ENCODE assay signal across 14 mouse cellular contexts in the genomic region with DNA sequence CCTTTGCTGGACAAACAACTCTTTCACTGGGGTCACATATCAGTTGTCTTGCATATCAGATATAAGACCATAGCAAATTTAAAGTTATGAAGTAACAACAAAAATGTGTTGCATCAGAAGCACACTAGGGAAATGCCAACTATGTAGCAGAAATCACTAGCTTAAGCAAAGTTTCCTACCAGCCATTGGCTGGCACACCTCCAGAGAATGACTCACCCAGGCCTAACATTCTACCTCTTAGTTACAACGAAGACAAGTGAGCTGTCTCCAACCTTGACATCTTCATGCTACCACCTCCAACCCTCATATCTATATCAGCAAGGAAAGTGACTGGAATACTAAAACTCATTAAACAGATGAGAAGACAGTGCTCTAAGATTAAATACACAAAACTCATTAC. TPM values are rescaled to one million over a fixed set of nuclear protein-coding genes. Genes with fewer than 3 reads are reported as not detected.
DNase-seq lines count a peak whose midpoint lies in the region; ATAC-seq and TF ChIP-seq lines count a peak whose summit lies in the region.
"Had no signal": no experiment of that assay in that cellular context is flagged by ENCODE, and none has a peak within 500 bp of the region (broad histone marks: within the 10 kb centered on the region; RNA-seq: fewer than 3 reads in every experiment).

No protein-coding gene starts in this region.

- no peaks in the 10 kb centered on the region for H3K36me3 ChIP-seq in forebrain, embryonic 14.5 days (ENCODE audit: control insufficient read depth, insufficient read depth, low read length)
- H3K36me3 ChIP-seq: hindbrain, embryonic 15.5 days had no signal

- no peaks in the 10 kb centered on the region for H3K4me1 ChIP-seq in forebrain, embryonic 14.5 days (ENCODE audit: control insufficient read depth, insufficient read depth, low read length)
- H3K4me1 ChIP-seq: hindbrain, embryonic 15.5 days had no signal

- no peak for TF ChIP-seq CTCF in Patski (IDR thresholded peaks at IDR 0.05)

- no peak overlapping the region for H3K27ac ChIP-seq in forebrain, embryonic 14.5 days (ENCODE audit: low read depth, low read length)
- H3K27ac ChIP-seq: hindbrain, embryonic 15.5 days; kidney, postnatal 0 days had no signal

- no peak overlapping the region for H3K4me2 ChIP-seq in forebrain, embryonic 14.5 days (ENCODE audit: low read length)
- H3K4me2 ChIP-seq: hindbrain, embryonic 15.5 days had no signal

- no peak overlapping the region for H3K4me3 ChIP-seq in forebrain, embryonic 14.5 days (ENCODE audit: low read depth, low read length)
- H3K4me3 ChIP-seq: hindbrain, embryonic 15.5 days had no signal

- ATAC-seq in Patski, result peak; percentile 76
- ATAC-seq in common myeloid progenitor, adult 5-6 weeks (replicated peaks; ENCODE audit: low read depth, poor library complexity, severe bottlenecking), result peak; percentile 45
- no peak for ATAC-seq in forebrain, embryonic 14.5 days
- ATAC-seq: forebrain, embryonic 16.5 days had no signal

- CTCF ChIA-PET in Patski (lab: Charles Lee), result interaction anchor here (0.8 to 3.7 kb wide), 11 partner anchors 9 to 514 kb away, joined by 3 to 48 read pairs (median 4); no protein-coding TSS in a partner anchor

- DNase-seq in heart, postnatal 4 days, result peak; percentile 55
- DNase-seq in heart, postnatal 14 days, result no peak
- DNase-seq in 3T3-L1 (ENCODE audit: low read depth, low spot score) (peak; percentile 91), Patski (ENCODE audit: low read depth, low spot score) (no peak)
- no peak for DNase-seq in retina, postnatal 1 day
- DNase-seq in thymus, postnatal 36 days, result no peak
- DNase-seq in forebrain, embryonic 14.5 days (ENCODE audit: low spot score), result no peak
- DNase-seq: cerebellum, adult 8-10 months; midbrain, embryonic 14.5 days; thymus, adult 18-20 months had no signal

- in situ Hi-C loops in Patski (cut with MboI; ENCODE audit: low pct_unique_long_range_greater_than_20kb), result loop anchor here (10.0 kb wide), 1 partner anchor 613 kb away; no protein-coding TSS in a partner anchor

- no peaks in the 10 kb centered on the region for H3K9me3 ChIP-seq in forebrain, embryonic 14.5 days (replicated peaks; ENCODE audit: control insufficient read depth, low read length)
- H3K9me3 ChIP-seq: hindbrain, embryonic 15.5 days had no signal

- WGBS in forebrain, embryonic 14.5 days, result 67% methylated on average over 1 of the region's 1 CpGs

- intact Hi-C loops in heart, postnatal 14 days (cut with DNase I), result no loop called here

- no peaks in the 10 kb centered on the region for H3K27me3 ChIP-seq in Patski
- H3K27me3 ChIP-seq in forebrain, embryonic 14.5 days (replicated peaks; ENCODE audit: control insufficient read depth, insufficient read depth, low read length), result no peaks in the 10 kb centered on the region
- H3K27me3 ChIP-seq: hindbrain, embryonic 15.5 days had no signal

- no peak overlapping the region for H3K9ac ChIP-seq in forebrain, embryonic 14.5 days (ENCODE audit: low read length)
- H3K9ac ChIP-seq: hindbrain, embryonic 15.5 days had no signal

- POLR2A ChIA-PET in Patski (lab: Charles Lee), result no interaction called here

RNA-seq across cellular contexts. Expression of a gene that starts 9.6 kb away (rescaled TPM):
- total RNA-seq in heart, postnatal 4 days (2021), result under 1 TPM; 0.05 to 0.11 TPM
- under 1 TPM; 0.07 TPM for total RNA-seq in heart, postnatal 14 days (2021)
- under 0.01 TPM for polyA plus RNA-seq in Patski (2021)
- 0.41 and 0.49 TPM in 2 replicates for total RNA-seq in common myeloid progenitor, adult 5-6 weeks (2017)
- polyA plus RNA-seq in forebrain, embryonic 14.5 days (2014; fragmentation: Nextera tagmentation; extraction: Ambion mirVana), result 0.03 and 0.05 TPM in 2 replicates

Comparison
In these comparisons a context has a peak if more than half of its experiments do, and no peak if none do; other contexts are left out.
1. DNase-seq: peak in heart, postnatal 4 days (single experiment) and 3T3-L1 (single experiment); none in heart, postnatal 14 days (0 of 2), Patski (single experiment), retina, postnatal 1 day (single experiment), thymus, postnatal 36 days (0 of 2) and forebrain, embryonic 14.5 days (single experiment).